Mouse (Mus musculus) ZHBTc4 (cell line): ENCODE data around the gene Fam78b.

Experiments used
- DNase-seq: peaks from one replicate; pipeline ENCODE4 v3.0.0-alpha.2; 2011; ENCODE audit warnings: low read depth, low spot score

The Fam78b gene

DNA sequence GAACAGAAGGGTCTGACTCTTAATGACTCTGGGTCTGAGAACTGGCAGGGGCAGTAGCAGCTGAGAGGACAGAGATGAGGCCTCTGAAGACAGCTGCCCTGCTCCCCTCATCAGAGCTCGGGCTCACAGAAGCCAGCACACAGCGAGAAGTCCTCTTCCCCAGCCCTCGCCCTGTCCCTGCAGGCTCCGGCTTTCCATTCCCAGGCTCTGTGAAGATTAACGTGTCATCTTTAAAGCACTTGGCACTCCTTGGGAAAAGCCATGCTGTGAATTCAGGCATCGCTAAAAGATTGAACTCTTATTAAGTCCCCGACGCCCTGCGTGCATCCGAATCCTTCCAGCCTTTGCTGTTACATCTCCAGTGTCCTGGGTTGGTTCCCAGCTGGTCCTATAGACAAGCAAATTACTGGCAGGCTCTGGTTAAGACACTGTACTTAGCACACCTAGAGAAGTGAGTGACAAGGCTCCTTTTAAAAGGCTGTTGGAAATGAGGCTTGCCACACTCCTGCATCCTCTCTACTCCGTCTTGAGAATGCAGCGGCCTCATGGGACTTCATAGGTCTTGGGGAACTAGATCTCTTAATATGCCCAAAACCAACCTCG lies 30.9 kb downstream of the Fam78b start:
- no peak for DNase-seq

DNA sequence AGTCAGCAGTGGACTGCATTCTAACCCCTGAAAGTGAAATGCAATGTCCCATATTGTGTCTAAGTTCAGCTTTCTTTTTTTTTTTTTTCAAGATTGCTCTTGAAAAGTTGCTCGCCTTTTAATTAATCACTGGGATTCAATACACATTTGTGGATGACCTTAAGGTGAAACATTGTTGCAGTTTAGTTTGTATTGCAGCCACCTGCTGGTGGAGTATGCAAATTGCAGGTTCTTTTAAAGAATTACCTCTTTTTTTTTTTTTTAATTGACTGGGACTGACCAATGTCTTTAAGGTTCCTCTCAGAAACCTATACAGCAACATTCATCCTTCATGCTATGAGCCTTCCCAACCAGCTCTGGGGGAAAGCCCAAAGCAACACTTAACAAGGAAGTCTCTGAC lies 33.2 kb downstream of the Fam78b start:
- peak; percentile 49 for DNase-seq

DNA sequence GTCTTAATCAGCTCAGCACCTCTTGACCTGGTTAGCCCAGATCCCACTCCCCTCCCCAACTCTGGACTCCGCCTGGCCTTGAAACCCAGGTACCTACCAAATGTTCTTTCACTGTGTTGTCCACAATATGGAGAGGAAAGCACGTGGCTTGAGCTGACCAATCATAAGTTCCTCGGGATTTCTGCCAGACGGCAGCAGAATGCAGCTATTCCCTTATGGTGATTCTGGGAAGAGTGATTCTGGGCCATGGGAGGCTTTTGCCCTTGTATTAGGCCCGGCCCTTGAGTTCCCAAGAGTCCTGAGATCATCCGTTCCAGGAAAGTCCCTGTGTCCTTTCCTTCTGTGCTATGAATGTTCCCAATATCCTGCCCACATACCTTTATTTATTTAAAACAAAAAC lies 41.3 kb downstream of the Fam78b start:
- DNase-seq: no peak

- DNase-seq: peak; percentile 72
Observed at GRCm38 (mm10) chr1:167046169-167046927, 45.1 kb downstream of the Fam78b start.

GRCm38 (mm10) chr1:167050859-167051258 lies 49.6 kb downstream of the Fam78b start:
- DNase-seq: no peak

DNA sequence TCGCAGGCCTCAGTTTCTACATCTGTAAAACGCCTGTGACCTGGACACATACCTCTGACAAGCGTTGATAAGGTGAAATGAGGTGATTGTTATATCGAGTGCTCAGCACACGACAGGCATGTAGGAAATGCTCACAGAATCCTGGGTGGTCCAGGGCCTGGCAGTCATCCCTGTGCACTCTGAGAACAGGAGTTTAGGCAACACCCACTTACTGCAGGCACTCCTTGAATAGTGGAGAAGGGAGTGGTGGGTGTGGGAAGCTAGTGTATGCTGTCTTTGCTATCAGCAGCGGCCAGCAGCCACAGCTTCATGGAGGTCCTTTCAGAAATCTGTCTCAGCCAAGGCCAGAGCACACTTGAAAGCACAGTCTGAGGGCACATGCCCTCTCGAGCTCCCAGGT lies 52.8 kb downstream of the Fam78b start:
- peak; percentile 52 for DNase-seq

DNA sequence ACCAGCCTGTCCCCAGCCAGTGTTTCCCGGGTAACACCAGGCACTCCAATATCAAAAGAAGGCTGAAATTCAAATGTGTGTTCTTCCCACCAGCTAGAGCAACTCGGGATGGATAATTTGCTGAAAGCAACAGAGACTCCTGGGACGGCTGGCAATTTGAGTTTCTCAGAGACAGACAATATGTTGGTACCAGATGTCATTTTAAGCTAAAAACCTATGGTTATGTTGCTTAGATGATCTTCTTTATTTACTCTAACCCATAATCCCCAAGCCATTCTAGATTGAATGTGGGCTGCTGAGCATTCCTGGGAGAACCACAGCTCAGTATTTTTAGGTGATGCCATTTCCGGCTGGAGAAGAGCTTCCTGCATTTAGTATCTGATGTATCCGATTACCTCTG lies 56.3 kb downstream of the Fam78b start:
- no peak for DNase-seq

- DNase-seq: peak; percentile 64
Observed at GRCm38 (mm10) chr1:167059550-167060285, 58.5 kb downstream of the Fam78b start.

GRCm38 (mm10) chr1:167063971-167064370 lies 62.8 kb downstream of the Fam78b start:
- DNase-seq: no peak

DNA sequence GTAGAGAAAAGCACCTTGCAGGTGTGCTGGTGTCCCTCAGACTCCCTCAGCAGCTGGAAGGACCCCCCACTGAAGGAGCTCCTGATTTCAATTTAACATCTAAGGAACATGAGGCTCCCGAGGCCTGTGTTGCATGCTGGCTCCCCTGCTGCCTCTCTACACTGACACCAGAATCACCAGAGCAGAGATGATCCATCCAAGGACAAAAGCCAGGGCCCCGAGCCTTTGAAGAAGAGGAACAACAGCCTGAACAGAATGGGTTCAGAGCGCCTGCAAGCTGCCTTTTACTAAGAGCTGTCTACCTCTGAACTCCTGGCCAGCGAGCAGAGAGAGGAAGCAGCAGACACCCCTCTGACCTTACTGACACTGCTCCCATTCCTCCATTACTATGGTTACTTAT lies 64.3 kb downstream of the Fam78b start:
- DNase-seq: no peak

DNA sequence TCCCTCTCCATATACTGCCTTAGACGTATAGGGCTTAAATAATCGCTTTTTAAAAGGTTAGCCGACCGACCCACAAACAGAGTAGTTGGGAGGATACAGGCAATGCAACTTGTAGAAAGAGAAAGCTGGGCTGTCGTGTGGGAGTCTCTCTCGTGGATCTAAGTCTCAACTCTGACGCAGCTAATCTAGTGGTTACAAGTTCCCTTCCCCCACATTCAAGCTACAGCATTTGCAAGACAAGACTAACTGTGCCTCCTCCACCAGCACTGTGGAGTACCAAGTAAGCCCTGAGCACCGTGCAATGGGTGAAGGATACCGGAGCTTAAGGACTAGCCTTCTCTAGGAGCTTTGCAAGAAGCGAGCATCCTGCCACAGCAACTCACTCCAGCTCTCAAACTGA lies 64.8 kb downstream of the Fam78b start:
- no peak for DNase-seq

GRCm38 (mm10) chr1:167066933-167067341 lies 65.7 kb downstream of the Fam78b start:
- DNase-seq: no peak

GRCm38 (mm10) chr1:167069741-167070140 lies 68.5 kb downstream of the Fam78b start:
- no peak for DNase-seq

GRCm38 (mm10) chr1:167070306-167070705 lies 69.1 kb downstream of the Fam78b start:
- DNase-seq: no peak

GRCm38 (mm10) chr1:167075726-167076125 lies 74.5 kb downstream of the Fam78b start:
- no peak for DNase-seq

DNA sequence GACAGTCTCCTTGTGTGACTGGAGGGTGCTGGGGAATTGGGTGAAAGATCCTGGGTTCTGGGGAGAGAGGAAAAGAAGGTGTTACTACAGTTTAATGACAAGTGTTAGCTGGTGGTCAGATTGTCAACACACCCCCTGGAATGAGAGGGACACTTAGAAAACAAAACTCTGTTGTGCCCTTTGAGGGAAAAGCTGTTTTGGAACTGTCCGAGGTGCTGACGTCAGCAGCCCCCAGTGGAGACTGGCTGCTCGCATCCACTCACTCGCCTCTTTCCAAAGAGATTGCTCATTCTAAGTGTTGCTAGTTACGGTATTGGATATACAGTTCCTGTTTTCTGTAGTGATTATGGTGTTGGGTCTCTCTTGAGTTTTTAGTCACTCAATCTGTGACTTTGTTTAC lies 78.3 kb downstream of the Fam78b start:
- peak; percentile 56 for DNase-seq

DNA sequence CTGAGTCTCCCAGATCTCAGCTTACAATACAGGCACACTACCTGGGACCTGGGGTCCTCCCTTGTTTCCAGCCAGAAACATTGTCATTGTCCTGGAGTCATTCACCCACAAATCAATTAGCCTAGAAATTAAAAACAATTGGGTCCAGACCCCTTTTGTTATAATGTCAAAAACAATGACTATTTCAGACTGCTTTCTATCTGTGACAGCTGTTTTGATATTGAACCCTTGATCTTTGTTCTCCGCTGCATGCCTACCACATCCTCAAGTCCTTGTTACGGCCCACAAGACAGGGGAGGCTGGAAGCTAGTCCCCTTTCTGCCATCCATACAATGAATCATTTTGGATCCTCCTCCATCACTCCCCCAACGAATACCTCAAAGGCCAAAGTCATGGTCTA lies 80.7 kb downstream of the Fam78b start:
- no peak for DNase-seq

DNA sequence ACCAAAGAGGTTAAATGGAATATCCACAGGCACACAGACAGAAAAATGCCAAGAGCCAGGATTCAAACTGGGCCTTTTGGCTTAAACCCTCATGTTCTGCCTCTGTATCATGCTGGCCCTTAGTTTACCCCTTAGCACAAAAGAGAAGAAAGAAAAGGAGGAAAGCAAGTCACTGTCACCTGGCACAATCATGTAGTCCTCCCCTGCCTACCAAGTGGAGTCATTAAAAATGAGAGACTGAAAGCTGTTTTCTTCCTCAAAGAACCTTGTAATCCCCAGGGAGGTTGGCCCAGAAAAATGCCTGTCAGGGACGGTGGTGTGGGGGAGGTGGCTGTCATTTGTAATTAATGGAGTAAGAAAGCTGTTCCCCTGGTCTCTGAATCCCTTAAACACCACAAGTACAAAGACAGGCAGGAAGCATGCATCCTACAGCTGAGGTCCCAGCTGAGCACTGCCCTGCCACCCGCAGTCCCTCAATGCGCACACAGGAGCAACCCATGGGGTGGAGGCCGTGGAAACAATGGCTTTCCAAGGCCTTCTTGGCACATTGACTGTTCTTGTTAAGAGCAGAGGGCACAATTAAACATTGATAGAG lies 81.4 kb downstream of the Fam78b start:
- no peak for DNase-seq

DNA sequence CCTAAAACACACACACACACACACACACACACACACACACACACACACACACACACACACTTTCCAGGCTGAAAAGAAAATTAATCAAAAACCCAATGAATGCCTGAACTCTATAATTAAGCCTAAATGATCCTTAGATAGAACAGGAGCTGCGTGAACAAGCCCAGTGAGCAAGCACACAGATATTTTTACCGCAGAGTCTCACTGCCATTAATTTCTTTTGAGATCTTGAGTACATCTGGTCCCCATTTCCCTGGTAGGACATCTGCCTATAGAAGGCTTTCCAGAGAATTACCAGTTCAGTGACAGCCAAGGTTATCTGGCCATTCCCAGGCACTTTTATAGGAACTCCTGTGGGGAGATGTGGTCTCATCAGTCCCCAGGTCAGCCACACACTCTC lies 82.0 kb downstream of the Fam78b start:
- no peak for DNase-seq

DNA sequence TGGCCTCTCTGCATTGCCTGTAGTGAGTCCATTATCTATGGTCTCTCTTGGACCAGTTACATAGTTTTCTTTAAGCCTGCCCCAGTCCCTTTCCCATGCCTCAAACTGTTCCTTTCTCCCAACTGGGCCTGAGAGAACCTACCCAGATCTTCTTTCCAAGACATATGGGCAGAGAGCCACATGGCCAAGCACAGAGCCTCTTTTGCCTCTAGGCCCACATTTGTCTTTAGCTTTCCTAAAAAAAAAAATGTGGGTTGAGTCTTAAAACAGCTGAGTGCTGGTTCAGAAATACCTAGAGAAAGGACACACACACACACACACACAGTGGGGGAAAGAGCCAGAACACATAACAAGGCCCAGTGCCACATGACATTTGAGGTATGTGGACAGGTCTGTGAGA lies 83.1 kb downstream of the Fam78b start:
- no peak for DNase-seq

DNA sequence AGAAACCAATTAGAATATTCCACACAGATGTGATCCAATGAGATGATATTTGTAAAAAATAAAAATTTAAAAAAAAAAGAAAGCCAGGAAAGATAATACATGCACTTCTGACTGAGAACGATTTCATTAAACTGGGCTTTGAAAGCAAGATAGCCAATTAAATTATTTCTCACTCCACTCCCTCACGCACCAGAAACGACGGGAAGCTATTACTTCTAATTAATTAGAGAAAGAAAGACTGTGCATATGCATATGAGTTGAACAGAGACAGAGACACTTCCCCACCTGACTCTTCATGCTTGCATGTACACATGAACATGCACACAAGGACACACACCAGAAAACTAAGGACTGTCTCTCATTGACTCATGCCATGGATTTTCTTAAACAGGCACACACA lies 84.2 kb downstream of the Fam78b start:
- no peak for DNase-seq

DNA sequence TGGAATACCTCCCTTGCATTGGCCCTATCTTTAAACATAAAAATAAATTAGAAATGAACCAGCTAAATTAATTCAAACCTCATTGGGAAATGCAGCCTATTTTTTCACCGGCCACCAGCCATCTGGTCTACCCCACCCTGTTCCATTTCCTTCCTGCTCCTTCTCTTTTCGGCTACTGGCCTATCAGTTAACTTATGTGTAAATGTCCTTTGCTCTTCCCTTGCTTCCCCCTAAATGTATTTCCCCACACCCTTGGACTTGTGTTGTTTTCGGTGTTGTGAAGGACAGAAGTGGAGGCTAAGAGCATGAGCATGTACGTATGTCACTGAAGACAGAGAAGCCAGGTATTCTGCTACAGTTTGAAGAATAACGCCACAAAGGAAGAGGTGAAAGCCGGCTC lies 89.2 kb downstream of the Fam78b start:
- DNase-seq: no peak
